Mouse (Mus musculus): Measurements from ENCODE around the gene P2ry10b.

- TF ChIP-seq CTCF (IDR thresholded peaks at IDR 0.05; ENCODE audit: low read depth) (no peak), EP300 (optimal IDR thresholded peaks at IDR 0.05) (no peak)
Measured at GRCm38 (mm10) chrX:107149391-107149993, 765 bp downstream of the P2ry10b start.

Data from stomach, postnatal 0 days (tissue).